Mouse (Mus musculus): ENCODE measurements at regions not wholly inside any gene's neighbourhood (a gene's known extent, or its start where the extent isn't known, plus 50 kb on each side); places are given as distances from the start of the nearest gene placed in this dataset.

- TF ChIP-seq ZC3H11A (IDR thresholded peaks at IDR 0.05; ENCODE audit: borderline replicate concordance, low read depth, low read length) (no peak), MAFK (IDR thresholded peaks at IDR 0.05; ENCODE audit: insufficient read depth, low read depth, low read length) (no peak)
Observed at GRCm38 (mm10) chr11:19785110-19785509, 139.1 kb upstream of the Spred2 start.

Measured in ES-E14 (cell line).